Mouse (Mus musculus) activated CD4-positive, CD25-positive, alpha-beta regulatory T cell, adult 9 weeks (primary cell): ENCODE results near the gene Acbd5. TPM values are rescaled to one million over a fixed set of nuclear protein-coding genes. Genes with fewer than 3 reads are reported as not detected.

Experiments
- polyA plus RNA-seq: library from polyadenylated mRNA; unstranded; fragments of 100-300 nt; shearing (Covaris generic); gene quantifications from one replicate; pipeline ENCODE4 v1.2.1, GENCODE M21; 2017

Acbd5 gene
- polyA plus RNA-seq, result 69.1 TPM

DNA sequence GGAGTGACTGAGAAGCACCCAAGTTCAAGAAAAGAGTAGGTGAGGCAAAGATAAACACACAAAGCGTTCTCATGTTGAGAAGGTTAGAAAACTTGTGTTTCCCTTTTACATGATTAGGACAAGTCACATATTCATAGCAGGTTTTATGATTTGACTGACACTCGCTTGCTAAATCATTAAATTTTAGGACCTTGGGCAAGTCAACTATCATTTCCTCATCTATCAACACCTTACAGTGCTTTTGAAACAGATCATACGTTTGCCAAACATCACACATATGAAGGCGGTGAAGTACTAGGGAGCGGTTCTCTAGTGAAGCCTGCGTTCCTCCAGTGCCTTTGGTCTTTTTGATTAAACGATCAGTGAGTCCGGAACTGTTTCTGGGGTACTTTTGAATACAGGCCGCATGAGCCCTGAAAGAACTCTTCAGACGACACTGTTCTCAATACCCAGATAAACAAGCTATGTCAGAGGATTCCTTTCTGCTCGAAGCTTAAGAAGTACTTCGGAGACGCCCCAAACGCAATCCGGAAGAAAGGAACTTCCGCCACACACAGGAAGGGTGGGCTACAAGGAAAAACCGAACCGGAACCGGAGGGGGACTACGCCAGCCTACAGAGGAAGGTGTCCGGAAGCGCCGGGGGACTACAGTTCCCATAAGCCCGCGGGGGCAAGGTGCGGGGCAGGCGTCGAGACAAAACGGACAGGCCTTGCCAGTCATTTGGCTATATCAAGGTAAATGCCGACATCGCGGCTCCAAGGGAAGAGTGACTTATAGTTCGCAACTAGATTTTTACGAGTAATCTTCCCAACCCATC lies at the start of gene Acbd5:
Gene Acbd5 (plus strand): TSS at position 616 of the 818 bp plus-strand sequence.

DNA sequence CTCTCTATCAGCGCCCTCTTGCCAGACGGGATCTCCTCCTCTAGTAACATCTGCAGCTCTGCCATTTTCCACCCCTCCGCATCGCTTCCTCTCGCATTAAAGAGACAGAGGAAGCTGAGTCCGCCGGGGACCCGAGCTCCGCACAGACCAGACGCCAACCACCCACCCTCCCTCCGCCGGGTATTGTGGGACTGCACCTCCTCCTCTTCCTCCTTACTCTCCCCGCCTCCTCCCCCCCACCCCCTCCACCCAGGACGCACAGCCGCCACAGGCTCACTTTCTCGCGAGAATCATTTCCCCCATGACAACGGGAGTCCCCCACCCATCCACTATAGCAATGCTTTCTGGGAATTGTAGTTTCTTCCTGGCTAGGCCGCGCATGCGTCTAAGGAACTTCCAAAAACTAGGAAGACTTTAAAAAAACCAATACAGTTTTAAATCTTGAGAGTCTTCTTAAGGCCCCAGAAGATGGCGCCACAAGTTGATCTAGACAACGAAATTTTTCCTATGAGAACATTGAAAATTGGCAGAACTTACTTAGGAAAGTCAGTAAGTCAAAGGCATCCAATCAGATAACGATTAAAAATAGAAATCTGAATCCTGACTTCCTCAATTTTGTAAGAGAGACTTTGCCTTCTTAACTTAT lies 27.8 kb upstream of the Acbd5 start, which contains the start of gene Abi1:
Gene Abi1 (minus strand): TSS at position 241 of the 646 bp plus-strand sequence.

GRCm38 (mm10) chr2:23155777-23156607 lies 88.0 kb downstream of the Acbd5 start, which contains the start of the genes Mastl and Yme1l1:
Gene Mastl (minus strand): TSS chr2:23156024.
Gene Yme1l1 (plus strand): TSS chr2:23156369.

Other genes starting within 250 kb of the Acbd5 start
- 9.5 TPM for gene Pdss1, start 172.6 kb upstream of the Acbd5 start, polyA plus RNA-seq
- 188 TPM for gene Abi1, start 27.9 kb upstream of the Acbd5 start, polyA plus RNA-seq
- 0.83 TPM for gene Mastl, start 87.9 kb downstream of the Acbd5 start, polyA plus RNA-seq
- gene Yme1l1, start 88.2 kb downstream of the Acbd5 start, polyA plus RNA-seq, result 82.8 TPM
- gene 4931423N10Rik, start 139.3 kb downstream of the Acbd5 start, polyA plus RNA-seq, result not detected